Mouse (Mus musculus) midbrain, embryonic 14.5 days (tissue): ENCODE measurements around the gene Dnttip1. TPM values are rescaled to one million over a fixed set of nuclear protein-coding genes. Genes with fewer than 3 reads are reported as not detected.
A peak's percentile ranks its signal among the peaks of the same experiment; 100 is the strongest.

Experiments
- ATAC-seq: fragments of 200-750 bp; cut with Nextera tagmentation; 2 replicates; pipeline ENCODE4 v1.8.0; 2017; ENCODE audit warnings: moderate number of reproducible peaks, moderate library complexity; ENCODE audit not compliant: low FRiP score, low TSS enrichment
- DNase-seq: peaks from one replicate; pipeline ENCODE4 v3.0.0-alpha.2; 2015
- H3K27ac ChIP-seq: fragments of 300-500 bp; sonication (generic); replicated peaks from 2 replicates; pipeline ENCODE4 v1.5.1; 2014; ENCODE audit warnings: mild to moderate bottlenecking, low read depth, low read length, moderate library complexity
- H3K27me3 ChIP-seq: fragments of 300-500 bp; sonication (generic); 2 replicates; pipeline ENCODE4 v1.6.1; 2014; ENCODE audit warnings: low read length, control low read depth, mixed read lengths; ENCODE audit not compliant: control insufficient read depth, insufficient read depth
- H3K36me3 ChIP-seq: fragments of 300-500 bp; sonication (generic); 2 replicates; pipeline ENCODE4 v1.6.1; 2014; ENCODE audit warnings: low read length, control low read depth; ENCODE audit not compliant: control insufficient read depth, insufficient read depth
- H3K4me1 ChIP-seq: fragments of 300-500 bp; sonication (generic); 2 replicates; pipeline ENCODE4 v1.6.1; 2014; ENCODE audit warnings: mild to moderate bottlenecking, antibody characterized with exemption, low read length, control low read depth; ENCODE audit not compliant: control insufficient read depth, insufficient read depth
- H3K4me2 ChIP-seq: fragments of 300-500 bp; sonication (generic); 2 replicates; pipeline ENCODE4 v1.6.1; 2014; ENCODE audit warnings: mild to moderate bottlenecking, low read length, moderate library complexity
- H3K4me3 ChIP-seq: fragments of 300-500 bp; sonication (generic); replicated peaks from 2 replicates; pipeline ENCODE4 v1.5.1; 2014; ENCODE audit warnings: low read depth, low read length
- H3K9ac ChIP-seq: fragments of 300-500 bp; sonication (generic); replicated peaks from 2 replicates; pipeline ENCODE4 v1.6.1; 2014; ENCODE audit warnings: mild to moderate bottlenecking, low read length, moderate library complexity
- H3K9me3 ChIP-seq: fragments of 300-500 bp; sonication (generic); 2 replicates; pipeline ENCODE4 v1.6.1; 2016; ENCODE audit warnings: low read length, control low read depth, mixed read lengths; ENCODE audit not compliant: control insufficient read depth
- WGBS: fragments of 180-500 bp; shearing (Covaris S2); extraction: QIAGEN DNeasy Blood & Tissue Kit; methylation state at CpG from one replicate; pipeline ENCODE4 v1.1.7; 2014; 5-methylcytosine and 5-hydroxymethylcytosine counted together
- polyA plus RNA-seq: library from polyadenylated mRNA; unstranded; fragments of >200 nt; fragmentation: Nextera tagmentation; extraction: Ambion mirVana; gene quantifications from 2 replicates; pipeline ENCODE4 v1.2.1, GENCODE M21; 2014

Dnttip1 gene
- polyA plus RNA-seq, 1 experiment from 2014 or later: 55.0 TPM

DNA sequence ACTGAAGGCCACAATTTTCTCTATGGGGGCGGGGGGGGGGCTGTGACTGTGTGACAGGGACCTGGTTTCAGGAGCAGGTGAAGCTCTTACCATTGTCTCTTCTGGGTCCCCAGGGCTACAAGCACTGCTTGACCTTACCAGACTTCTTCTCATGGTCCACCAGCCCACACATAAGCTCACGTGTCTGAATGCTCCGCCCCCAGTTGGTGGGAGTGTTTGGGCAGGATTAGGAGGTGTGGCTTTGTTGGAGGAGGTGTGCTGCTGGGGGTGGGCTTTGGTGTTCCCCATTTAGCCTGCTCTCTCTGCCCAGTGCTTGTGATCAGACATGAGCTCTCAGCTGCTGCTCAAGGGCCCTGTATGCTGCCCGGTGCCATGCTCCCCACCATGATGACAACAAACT, 22.5 kb upstream of the Dnttip1 start:
- Histone ChIP-seq H3K4me1 (no peaks in the 10 kb centered on the region), H3K9me3 (no peaks in the 10 kb centered on the region), H3K27me3 (no peaks in the 10 kb centered on the region), H3K4me2 (no peak overlapping the region), H3K27ac (no peak overlapping the region), H3K4me3 (no peak overlapping the region), H3K9ac (no peak overlapping the region), H3K36me3 (no peaks in the 10 kb centered on the region)
- ATAC-seq: no peak
- 56% methylated on average over 4 of the region's 4 CpGs for WGBS
- DNase-seq: no peak

DNA sequence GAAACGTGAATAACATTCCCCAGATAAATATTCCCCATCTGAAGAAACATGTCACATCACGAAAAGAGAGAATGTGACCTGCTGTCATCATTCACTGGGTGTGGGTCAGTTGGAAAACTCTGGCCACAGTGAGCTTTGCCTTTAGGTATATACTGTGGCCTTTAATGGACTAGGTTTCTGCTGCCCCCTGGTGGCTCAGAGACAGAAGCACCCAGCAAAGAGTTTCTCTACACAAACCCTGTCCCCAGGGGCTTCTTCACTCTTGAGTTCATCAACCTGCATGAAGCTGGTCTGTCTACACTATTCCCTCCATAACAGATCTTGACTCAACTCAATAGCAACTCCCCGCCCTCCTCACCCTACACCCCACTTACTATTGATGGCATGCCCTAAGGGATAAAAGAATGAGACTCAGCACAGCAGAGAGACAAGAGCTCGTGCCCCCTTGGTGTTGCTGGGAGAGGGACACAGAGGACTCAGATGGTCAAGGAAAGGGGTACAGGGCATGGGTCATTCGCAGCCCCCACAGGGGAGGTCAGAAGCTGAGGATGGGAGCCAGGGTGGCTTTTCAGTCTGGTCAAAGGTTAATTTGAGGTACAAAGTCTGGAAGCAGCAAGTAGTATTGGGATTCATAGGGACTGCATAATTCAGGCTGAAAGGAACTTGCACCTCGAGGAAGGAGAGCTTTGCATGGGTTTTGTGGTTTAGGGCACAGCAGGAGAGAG, 19.7 kb upstream of the Dnttip1 start:
- Histone ChIP-seq H3K36me3 (no peaks in the 10 kb centered on the region), H3K9ac (no peak overlapping the region), H3K4me3 (no peak overlapping the region), H3K9me3 (no peaks in the 10 kb centered on the region), H3K4me2 (no peak overlapping the region), H3K27ac (no peak overlapping the region), H3K4me1 (no peaks in the 10 kb centered on the region), H3K27me3 (no peaks in the 10 kb centered on the region)
- DNase-seq (peak; percentile 89), ATAC-seq (no peak)
- WGBS: 26% methylated on average over 6 of the region's 6 CpGs

DNA sequence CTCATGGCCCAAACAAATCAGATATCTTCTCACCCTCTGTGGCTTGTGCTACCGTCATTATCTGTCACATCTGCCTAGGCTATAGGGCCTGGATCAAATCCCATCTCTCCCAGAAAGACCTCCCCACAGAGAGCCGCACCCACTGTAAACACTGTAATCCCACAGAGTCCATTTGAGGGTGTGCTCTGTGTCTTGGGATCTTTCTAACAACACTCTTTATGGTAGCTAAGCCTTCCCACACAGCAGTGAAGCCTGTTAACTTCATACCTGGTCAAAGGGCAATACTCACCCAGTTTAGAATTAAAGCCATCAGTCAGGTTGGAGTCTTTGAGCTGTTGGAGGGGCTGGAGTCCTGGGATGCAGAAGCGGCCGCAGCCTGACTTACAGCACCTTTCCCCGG, 14.1 kb upstream of the Dnttip1 start:
- H3K36me3 ChIP-seq: no peaks in the 10 kb centered on the region
- H3K27me3 ChIP-seq: no peaks in the 10 kb centered on the region
- 87% methylated on average over 5 of the region's 5 CpGs for WGBS
- H3K27ac ChIP-seq: no peak overlapping the region
- H3K4me3 ChIP-seq: no peak overlapping the region
- no peak for DNase-seq
- no peak overlapping the region for H3K4me2 ChIP-seq
- no peaks in the 10 kb centered on the region for H3K4me1 ChIP-seq
- no peaks in the 10 kb centered on the region for H3K9me3 ChIP-seq
- no peak overlapping the region for H3K9ac ChIP-seq
- ATAC-seq: no peak

DNA sequence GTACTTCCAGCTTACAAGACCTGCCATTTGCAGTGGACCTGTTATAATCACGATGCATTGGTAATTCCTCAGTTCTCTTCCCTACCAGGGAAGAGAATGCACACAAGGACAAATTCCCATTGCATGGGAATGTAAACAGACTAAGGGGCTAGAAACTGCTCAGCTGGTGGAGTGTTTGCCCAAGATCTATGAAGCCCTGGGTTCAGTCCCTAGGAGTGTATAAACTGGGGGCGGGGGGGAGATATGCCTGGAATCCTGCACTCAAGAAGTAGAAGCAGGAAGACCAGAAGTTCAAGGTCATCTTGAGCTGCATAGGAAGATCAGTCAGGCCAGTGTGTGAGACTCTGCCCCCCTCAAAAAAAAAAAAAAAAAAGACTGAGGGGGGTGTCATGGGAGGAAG, 12.5 kb upstream of the Dnttip1 start:
- H3K9me3 ChIP-seq: no peaks in the 10 kb centered on the region
- 87% methylated on average over 2 of the region's 2 CpGs for WGBS
- H3K27me3 ChIP-seq: no peaks in the 10 kb centered on the region
- H3K36me3 ChIP-seq: no peaks in the 10 kb centered on the region
- no peak overlapping the region for H3K4me2 ChIP-seq
- H3K27ac ChIP-seq: no peak overlapping the region
- ATAC-seq (no peak), DNase-seq (no peak)
- no peaks in the 10 kb centered on the region for H3K4me1 ChIP-seq
- no peak overlapping the region for H3K4me3 ChIP-seq
- H3K9ac ChIP-seq: no peak overlapping the region

DNA sequence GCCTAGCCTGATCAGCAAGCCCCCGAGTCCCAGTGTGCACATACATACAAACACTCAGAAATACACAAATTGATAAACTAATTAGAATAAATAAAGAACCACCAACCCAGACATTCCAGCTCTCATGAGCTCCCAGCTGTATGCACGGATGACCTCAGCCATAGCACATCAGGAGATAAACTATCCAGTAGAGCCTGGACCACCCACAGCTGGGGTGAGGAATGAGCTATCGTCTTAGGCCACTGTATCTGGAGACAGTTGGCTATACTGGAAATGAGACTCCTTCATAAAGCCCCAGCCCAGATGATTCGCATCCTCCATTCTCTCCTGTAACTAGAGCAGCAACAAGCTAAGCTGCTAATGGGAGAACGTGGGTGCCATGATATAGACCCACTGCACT, 10.9 kb upstream of the Dnttip1 start:
- H3K9me3 ChIP-seq: no peaks in the 10 kb centered on the region
- no peak overlapping the region for H3K9ac ChIP-seq
- H3K4me1 ChIP-seq: no peaks in the 10 kb centered on the region
- no peaks in the 10 kb centered on the region for H3K27me3 ChIP-seq
- no peak overlapping the region for H3K27ac ChIP-seq
- no peak for ATAC-seq
- H3K4me2 ChIP-seq: no peak overlapping the region
- 90% methylated on average over 5 of the region's 5 CpGs for WGBS
- no peak for DNase-seq
- H3K4me3 ChIP-seq: no peak overlapping the region
- no peaks in the 10 kb centered on the region for H3K36me3 ChIP-seq

DNA sequence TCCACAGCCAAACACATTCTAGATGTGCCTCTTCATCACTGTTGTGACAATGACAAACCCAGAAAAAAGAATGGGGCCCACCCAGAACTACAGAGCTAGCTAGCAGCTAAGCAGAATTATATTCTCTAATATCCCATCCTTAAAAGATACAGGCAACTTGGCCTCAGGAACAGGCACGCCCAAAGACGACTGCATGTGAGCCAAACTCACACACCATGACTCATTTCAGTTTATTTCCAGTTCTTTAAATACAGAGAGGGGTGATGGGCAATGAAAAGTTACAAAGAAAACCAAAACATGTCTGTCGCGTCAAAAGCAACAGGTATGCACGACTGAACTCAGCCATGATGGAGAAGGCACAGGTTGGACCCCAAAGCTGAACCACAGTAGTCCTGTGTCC, 10.3 kb upstream of the Dnttip1 start:
- no peak overlapping the region for H3K4me2 ChIP-seq
- no peak for DNase-seq
- H3K9me3 ChIP-seq: no peaks in the 10 kb centered on the region
- H3K36me3 ChIP-seq: no peaks in the 10 kb centered on the region
- 90% methylated on average over 5 of the region's 5 CpGs for WGBS
- no peak overlapping the region for H3K4me3 ChIP-seq
- ATAC-seq: no peak
- no peak overlapping the region for H3K27ac ChIP-seq
- no peaks in the 10 kb centered on the region for H3K4me1 ChIP-seq
- no peaks in the 10 kb centered on the region for H3K27me3 ChIP-seq
- H3K9ac ChIP-seq: no peak overlapping the region

DNA sequence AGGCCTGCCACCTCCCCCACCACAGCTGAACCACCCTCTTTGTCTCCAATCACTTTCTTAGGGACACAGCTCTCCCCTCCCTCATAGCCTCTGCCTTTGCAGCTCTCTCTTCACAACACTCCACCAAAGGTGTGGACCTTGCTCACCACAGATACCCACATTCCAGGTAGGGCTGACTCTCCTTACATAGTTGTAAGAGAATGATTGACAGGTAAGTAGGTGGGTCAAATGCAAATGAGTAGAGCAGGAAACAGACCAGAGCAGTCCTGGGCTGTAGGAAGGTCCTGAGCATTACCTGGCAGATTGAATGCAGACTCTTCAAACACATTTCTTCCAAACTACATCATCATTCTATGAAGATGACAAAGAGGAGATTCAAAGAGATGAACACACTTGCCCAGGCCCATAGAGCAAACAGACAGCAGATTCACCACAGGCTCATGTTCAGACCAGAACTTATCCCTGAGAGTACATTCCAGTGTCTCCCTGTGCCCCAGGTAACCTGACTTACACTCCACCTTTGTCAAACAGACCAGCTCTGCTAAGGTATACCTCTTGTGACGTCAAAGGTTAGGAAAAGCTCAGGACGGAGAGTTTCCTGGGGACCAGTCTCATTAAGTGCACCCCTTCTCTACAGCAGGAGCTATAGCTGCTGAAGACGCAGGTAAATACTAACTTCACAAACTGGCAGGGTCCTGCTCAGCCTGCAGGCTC, 8.2 kb upstream of the Dnttip1 start:
- Histone ChIP-seq H3K9me3 (no peaks in the 10 kb centered on the region), H3K9ac (no peak overlapping the region), H3K4me1 (no peaks in the 10 kb centered on the region), H3K4me3 (no peak overlapping the region), H3K36me3 (no peaks in the 10 kb centered on the region), H3K27ac (no peak overlapping the region), H3K4me2 (no peak overlapping the region), H3K27me3 (no peaks in the 10 kb centered on the region)
- ATAC-seq (no peak), DNase-seq (no peak)
- 72% methylated on average over 3 of the region's 3 CpGs for WGBS

DNA sequence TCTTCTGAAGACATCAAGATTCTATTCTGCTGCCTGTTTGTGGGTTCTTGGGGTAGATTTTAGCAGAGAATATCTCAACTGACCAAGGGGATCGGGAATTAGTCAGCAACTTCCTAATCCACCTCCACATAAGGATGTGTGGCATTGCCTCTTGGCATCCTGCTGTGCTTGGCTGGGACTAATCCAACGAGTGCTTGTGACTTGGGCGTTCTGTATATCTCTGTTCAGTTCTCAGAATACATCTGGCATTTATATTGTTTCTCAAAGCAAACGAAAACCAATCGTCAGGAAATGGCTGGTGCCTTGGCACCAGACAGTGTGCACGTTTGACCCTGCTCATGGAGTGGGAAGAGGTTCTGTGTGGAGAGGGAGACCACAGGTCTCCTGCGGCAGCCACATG, 5.9 kb upstream of the Dnttip1 start:
- Histone ChIP-seq H3K9ac (no peak overlapping the region), H3K4me3 (no peak overlapping the region), H3K4me2 (no peak overlapping the region), H3K4me1 (no peaks in the 10 kb centered on the region), H3K27me3 (no peaks in the 10 kb centered on the region), H3K36me3 (no peaks in the 10 kb centered on the region), H3K27ac (no peak overlapping the region), H3K9me3 (no peaks in the 10 kb centered on the region)
- no peak for DNase-seq
- 59% methylated on average over 7 of the region's 7 CpGs for WGBS
- ATAC-seq: no peak

DNA sequence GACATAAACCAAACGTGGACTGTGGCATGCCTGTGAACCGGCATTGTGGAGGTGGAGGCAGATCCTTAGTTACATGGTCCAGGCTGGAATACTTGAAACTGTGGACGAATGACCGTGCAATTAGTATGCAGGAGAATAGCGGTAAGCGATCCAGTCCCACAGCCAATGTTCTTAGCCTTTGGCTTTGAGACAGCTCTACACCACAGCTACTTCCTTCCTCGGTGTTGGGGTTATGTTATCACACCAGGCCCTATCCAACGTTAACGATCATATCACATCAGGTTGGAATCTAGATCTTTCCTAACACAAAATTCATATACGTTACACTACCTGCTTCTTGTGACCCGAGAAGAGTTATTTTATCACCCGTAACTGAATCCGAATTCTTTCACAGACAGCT, 796 bp upstream of the Dnttip1 start:
- Histone ChIP-seq H3K9ac (peak overlapping the region; percentile 90; the same call in 1 of the 2 replicates), H3K27ac (no peak overlapping the region), H3K9me3 (no peaks in the 10 kb centered on the region), H3K4me3 (peak overlapping the region; percentile 87), H3K27me3 (no peaks in the 10 kb centered on the region), H3K36me3 (peaks cover 17% of the 10 kb centered on the region), H3K4me1 (peaks cover 13% of the 10 kb centered on the region), H3K4me2 (peak overlapping the region; percentile 93)
- no peak for DNase-seq
- 77% methylated on average over 13 of the region's 13 CpGs for WGBS
- no peak for ATAC-seq
